Mouse (Mus musculus): ENCODE results near the gene Gm5580.
A peak's percentile ranks its signal among the peaks of the same experiment; 100 is the strongest.
"Not testable (repeated sequence)": the region's sequence is repeated elsewhere in the genome, so short reads cannot be mapped to it uniquely, and the experiment has no call there.

Gene Gm5580

GRCm38 (mm10) chr6:116550841-116551240 lies at the start of gene Gm5580:
Gm5580 (plus strand) TSS chr6:116551141.
- DNase-seq = not testable (repeated sequence)

DNA sequence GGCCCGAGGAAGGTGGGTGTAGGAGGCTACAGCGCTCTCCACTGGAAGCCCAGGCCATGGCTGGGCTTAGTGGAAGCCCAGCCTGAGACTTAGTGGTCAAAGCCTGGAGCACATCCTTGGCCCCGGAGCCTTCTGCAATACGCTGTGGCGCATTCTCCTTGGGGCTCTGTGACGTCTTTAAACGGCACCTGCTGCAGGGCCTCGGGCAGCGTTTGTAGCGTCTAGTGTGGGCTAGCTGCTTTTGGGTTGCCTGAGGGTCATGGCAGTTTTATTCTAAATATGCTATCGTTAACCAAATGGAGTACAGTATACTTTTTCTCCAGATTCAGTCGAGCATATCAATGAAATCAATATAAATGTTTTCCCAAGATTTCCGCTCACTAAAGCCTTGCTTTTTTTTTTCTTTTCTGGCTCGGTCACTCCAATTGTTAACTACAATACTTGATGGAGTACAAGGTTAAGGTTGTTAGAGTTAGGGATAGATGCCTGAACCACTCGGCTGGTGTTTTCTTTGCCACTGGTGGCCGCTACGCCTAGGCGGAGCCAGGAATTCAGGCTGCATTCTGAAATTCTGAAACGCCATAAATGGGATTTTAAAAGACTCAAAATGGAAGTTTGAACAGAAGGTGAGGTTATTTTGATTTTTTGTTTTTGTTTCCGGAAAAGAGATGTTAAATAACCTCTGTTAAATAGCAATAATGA lies 44.5 kb upstream of the Gm5580 start, which contains the start of gene Olfr212:
Gene Olfr212 (plus strand): TSS at position 215 of the 702 bp plus-strand sequence.
- not testable (repeated sequence) for DNase-seq

- DNase-seq = no peak
Measured at GRCm38 (mm10) chr6:116514832-116515231, 36.1 kb upstream of the Gm5580 start.

DNA sequence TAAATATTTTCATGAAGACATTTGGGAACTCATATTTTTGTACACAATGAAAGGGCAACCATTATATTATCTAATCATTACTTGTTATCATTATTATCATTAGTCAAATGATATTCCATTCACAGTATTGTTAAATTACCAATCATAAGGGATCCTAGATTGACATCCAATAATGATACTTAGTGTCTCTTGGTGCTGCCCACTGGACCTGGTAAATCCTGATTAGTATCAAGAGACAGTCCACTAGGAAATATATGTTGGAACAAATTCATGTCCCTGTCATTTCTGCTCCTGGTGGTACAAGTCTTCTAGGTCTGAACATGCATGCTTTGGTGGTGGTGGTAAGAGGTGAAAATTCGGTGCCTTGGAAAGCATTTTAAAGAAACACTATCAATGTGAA lies 12.8 kb upstream of the Gm5580 start, which contains the start of gene Olfr213:
Gene Olfr213 (plus strand): TSS at position 301 of the 400 bp plus-strand sequence.
- DNase-seq = no peak

DNA sequence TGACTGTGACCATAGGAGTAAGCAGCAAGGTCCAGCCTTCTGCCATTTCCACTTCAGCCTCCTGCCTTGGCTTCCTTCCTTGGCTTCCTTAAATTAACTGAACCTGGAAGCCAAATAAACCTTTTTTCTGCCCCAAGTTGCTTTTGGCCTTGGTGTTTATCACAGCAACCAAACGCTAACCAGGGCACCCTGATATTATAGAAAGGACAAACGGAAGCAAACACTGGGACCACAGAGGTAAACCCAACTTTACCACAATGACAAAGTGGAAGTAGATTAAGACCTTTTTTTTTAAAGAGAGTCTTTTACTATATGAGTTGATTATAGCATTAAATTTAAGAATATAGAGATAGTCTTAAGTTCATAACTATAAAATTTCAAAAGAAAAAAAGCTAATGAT lies 8.4 kb upstream of the Gm5580 start:
- no peak for DNase-seq

GRCm38 (mm10) chr6:116553935-116554334 lies 3.0 kb downstream of the Gm5580 start, which contains the start of gene Olfr214:
Olfr214 (plus strand) TSS chr6:116554235.
- DNase-seq = no peak

DNA sequence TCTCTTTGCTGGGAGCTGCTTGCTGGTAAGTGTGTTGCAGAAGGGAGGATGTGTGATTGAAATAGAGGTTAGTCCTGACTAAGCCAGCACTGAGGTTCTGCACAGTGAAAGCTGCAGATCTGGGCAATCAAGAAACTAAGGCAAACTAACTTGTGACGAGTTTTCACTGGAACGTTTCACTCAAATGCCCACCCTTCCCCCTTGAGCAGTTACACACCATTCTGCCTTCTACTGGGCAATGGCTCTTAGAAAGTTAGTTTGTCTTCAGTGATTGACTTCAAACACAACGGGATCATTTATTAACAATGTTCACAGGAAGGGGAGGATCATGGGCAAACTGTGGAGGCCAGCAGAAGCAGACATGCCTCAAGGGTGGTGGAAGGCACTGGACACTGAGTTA lies 4.0 kb downstream of the Gm5580 start:
- no peak for DNase-seq

DNA sequence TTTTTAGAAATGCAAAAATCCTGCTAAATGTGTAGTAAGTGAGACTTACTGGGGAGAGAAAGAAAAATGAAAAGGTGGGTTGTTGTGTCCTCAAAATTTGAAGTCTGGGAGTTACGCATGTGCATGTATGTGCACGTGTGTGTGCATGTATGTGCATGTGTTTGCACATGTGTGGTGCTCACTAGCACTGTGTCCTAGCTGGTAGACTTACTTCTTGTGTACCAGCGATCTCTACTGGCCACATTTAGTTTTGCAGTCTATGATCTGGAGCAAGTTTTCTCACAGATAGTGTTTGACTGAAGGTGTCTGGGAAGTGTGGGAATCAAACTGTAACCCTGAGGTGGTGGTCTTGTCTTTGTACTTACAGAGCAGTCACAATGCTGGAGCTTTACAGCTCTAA lies 18.9 kb downstream of the Gm5580 start:
- peak; percentile 7 for DNase-seq

- no peak for DNase-seq
Measured at GRCm38 (mm10) chr6:116584095-116584494, 33.2 kb downstream of the Gm5580 start, which contains the start of gene Olfr215. Olfr215 (minus strand) TSS chr6:116584195.

DNA sequence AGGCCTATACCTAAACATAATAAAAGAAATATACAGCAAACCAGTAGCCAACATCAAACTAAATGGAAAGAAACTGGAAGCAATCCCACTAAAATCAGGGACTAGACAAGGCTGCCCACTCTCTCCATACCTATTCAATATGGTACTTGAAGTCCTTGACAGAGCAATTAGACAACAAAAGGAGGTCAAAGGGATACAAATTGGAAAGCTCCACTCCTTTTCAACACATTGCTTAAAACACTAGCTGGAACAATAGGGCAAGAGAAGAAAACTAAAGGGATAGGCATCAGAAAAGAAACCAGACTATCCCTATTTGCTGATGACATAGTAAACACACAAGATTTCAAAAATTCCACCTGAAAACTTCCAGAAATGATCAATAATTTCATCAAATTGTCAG lies 50.0 kb downstream of the Gm5580 start:
- DNase-seq = not testable (repeated sequence)
